Mouse (Mus musculus): Measurements from ENCODE around the gene Rpa2.
"Not testable (repeated sequence)": the region's sequence is repeated elsewhere in the genome, so short reads cannot be mapped to it uniquely, and the experiment has no call there.

- TF ChIP-seq CTCF (IDR thresholded peaks at IDR 0.05; ENCODE audit: borderline replicate concordance, extremely low read depth, insufficient read depth, insufficient read length); POLR2A (IDR thresholded peaks at IDR 0.05; ENCODE audit: borderline replicate concordance, extremely low read depth, insufficient read depth, insufficient read length, poor library complexity, severe bottlenecking): not testable (repeated sequence)
Measured at GRCm38 (mm10) chr4:132793322-132794004, 25.3 kb downstream of the Rpa2 start.
